Mouse (Mus musculus): ENCODE data around the gene Itga9.

DNA sequence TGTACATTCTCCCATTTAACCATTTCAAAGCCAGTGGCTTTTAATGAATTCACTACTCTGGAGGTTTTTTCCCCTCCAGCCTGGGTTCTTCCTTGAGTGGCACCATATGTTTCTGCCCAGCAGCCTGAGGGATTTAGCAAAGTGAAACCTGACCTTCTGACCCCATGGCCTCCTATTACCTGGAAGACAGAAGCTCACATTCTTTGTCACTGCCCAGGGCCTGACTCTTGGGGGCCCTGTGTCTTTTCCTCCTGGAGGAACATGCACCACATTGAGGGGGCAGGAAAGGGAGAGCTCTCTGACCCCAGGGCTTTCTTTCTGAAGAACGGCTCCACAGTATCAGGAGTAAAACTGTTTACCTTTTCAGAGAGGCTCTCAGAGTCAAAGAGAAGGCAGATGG, 46.9 kb downstream of the Itga9 start:
- TF ChIP-seq CTCF (IDR thresholded peaks at IDR 0.05; ENCODE audit: low read depth), result no peak
- TF ChIP-seq EP300 (IDR thresholded peaks at IDR 0.05; ENCODE audit: low read depth), result no peak

Measured in heart, postnatal 0 days (tissue).